Mouse (Mus musculus) G1E (cell line): ENCODE measurements around the gene Dram1. TPM values are rescaled to one million over a fixed set of nuclear protein-coding genes. Genes with fewer than 3 reads are reported as not detected.

Experiments
- ATAC-seq: 2 replicates; pipeline ENCODE4 v1.8.0; 2016; ENCODE audit warnings: mild to moderate bottlenecking; ENCODE audit not compliant: insufficient number of reproducible peaks, poor library complexity, low FRiP score, severe bottlenecking; ENCODE audit errors: extremely low read depth
- DNase-seq: peaks from one replicate; pipeline ENCODE4 v3.0.0; 2012; ENCODE audit warnings: low spot score
- H3K27me3 ChIP-seq: 2 replicates; pipeline ENCODE4 v1.6.1; 2012; ENCODE audit warnings: mild to moderate bottlenecking, low read length, inconsistent platforms; ENCODE audit not compliant: insufficient read depth
- H3K36me3 ChIP-seq: replicated peaks from 2 replicates; pipeline ENCODE3; 2012; ENCODE audit warnings: mild to moderate bottlenecking, inconsistent platforms
- H3K4me1 ChIP-seq: 2 replicates; pipeline ENCODE4 v1.6.1; 2012; ENCODE audit warnings: low read depth, low read length, inconsistent platforms, mixed read lengths; ENCODE audit not compliant: insufficient read depth
- H3K4me3 ChIP-seq: 2 replicates; pipeline ENCODE4 v1.5.1; 2012; ENCODE audit warnings: low read depth, mild to moderate bottlenecking, inconsistent platforms, low read length, moderate library complexity, mixed read lengths
- H3K9me3 ChIP-seq: replicated peaks from 2 replicates; pipeline ENCODE4 v1.6.1; 2012; ENCODE audit warnings: inconsistent platforms
- CTCF ChIP-seq: IDR thresholded peaks from 2 replicates; pipeline ENCODE4 v1.5.1; 2012; ENCODE audit warnings: low read depth, low read length, inconsistent platforms, mixed read lengths
- GATA1 ChIP-seq: IDR thresholded peaks from 2 replicates; pipeline ENCODE4 v1.6.1; 2012; ENCODE audit warnings: borderline replicate concordance, low read length, inconsistent platforms, mixed read lengths
- GATA2 ChIP-seq: IDR thresholded peaks from 2 replicates; pipeline ENCODE4 v1.6.1; 2012; ENCODE audit warnings: low read depth, low read length, inconsistent platforms, borderline replicate concordance
- POLR2AphosphoS5 ChIP-seq: IDR thresholded peaks from 2 replicates; pipeline ENCODE4 v1.6.1; 2012; ENCODE audit warnings: low read depth, low read length, inconsistent platforms; ENCODE audit not compliant: insufficient replicate concordance
- TAL1 ChIP-seq: conservative IDR thresholded peaks from 2 replicates; pipeline ENCODE4 v1.6.1; 2012; ENCODE audit warnings: low read depth, low read length, inconsistent platforms, mixed read lengths
- polyA plus RNA-seq: library from polyadenylated mRNA; stranded (reverse); fragments of >175 nt; gene quantifications from 2 replicates; pipeline ENCODE4 v1.2.3, GENCODE M21; 2012
- total RNA-seq, 2 experiments: library from RNA; stranded (forward) in 1 of 2; stranded (reverse) in 1 of 2; fragments of 200-1000 nt in 1 of 2; fragments of >200 nt in 1 of 2; fragmentation: Nextera tagmentation in 1 of 2; gene quantifications; 2 replicates each; pipeline ENCODE4 v1.2.3; 2014 to 2017

The Dram1 gene
- total and polyA plus RNA-seq, 3 experiments: 0.11 TPM; not detected in 2

- Histone ChIP-seq H3K4me3 (no peak overlapping the region), H3K4me1 (peaks cover 3% of the 10 kb centered on the region; the same call in 1 of the 2 replicates), H3K9me3 (no peaks in the 10 kb centered on the region), H3K27me3 (no peaks in the 10 kb centered on the region), H3K36me3 (peaks cover 96% of the 10 kb centered on the region)
- no peak for ATAC-seq
- DNase-seq: no peak
- no peak for TF ChIP-seq GATA2
- no peak for TF ChIP-seq CTCF
- no peak for TF ChIP-seq TAL1
- no peak for TF ChIP-seq GATA1
- TF ChIP-seq POLR2AphosphoS5: no peak
Observed at GRCm38 (mm10) chr10:88420141-88420541, 41.3 kb upstream of the Dram1 start.

DNA sequence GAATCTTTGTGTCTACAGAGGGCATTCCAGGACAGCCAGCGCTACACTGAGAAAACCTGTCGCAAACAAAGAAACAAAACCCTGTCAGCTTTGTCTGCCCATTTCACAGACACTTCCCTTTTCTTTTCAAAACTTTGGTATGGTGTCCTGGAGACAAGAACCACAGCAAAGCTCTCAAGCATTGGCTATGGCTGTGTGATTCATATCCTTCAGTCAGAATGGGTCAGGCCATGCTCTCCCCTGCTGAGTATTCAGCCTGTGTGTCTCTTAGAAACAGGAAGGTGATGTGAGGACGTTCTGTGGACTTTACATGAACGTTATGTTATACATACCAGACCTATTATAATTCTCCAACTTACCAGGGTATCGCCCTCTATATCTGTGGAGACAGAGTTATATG lies 38.8 kb upstream of the Dram1 start:
- Histone ChIP-seq H3K4me1 (peaks cover 3% of the 10 kb centered on the region; the same call in 1 of the 2 replicates), H3K9me3 (no peaks in the 10 kb centered on the region), H3K36me3 (peaks cover 91% of the 10 kb centered on the region), H3K27me3 (no peaks in the 10 kb centered on the region), H3K4me3 (no peak overlapping the region)
- TF ChIP-seq CTCF: no peak
- no peak for TF ChIP-seq TAL1
- no peak for TF ChIP-seq POLR2AphosphoS5
- no peak for TF ChIP-seq GATA1
- no peak for TF ChIP-seq GATA2
- no peak for DNase-seq
- ATAC-seq: no peak

DNA sequence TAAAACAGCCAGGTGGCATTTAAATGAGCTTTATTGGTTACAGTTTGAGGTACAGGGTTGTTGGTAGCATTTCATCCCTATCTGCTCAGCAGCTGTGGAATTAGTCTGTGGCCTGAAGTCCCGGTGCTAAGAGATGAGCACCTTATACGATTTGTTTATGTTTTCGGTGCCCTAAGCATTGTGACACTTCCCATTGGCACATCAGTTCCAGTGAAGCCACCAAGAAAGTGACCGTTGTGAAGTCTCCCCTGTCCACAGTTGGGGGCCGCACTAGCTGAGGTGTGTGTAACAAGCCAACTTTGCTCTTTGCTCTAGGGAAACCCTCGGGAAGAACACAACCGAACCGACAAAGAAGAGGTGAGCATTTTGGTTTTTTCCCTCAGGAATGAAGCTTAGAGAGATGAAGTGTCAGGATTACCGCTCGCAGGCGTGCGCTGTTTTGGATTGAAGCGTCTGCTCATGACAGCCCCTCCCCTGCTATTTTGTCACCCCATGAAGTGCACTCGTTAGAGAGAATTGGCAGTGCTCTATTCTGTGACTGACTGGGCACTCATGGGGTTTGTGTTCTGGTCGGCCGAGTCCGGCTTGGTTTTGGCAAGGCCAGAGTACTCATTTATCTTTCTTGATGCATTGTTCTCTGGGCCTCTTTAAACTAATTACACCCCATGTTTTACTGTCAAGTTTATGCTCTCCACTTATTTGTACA lies 33.6 kb upstream of the Dram1 start:
- Histone ChIP-seq H3K4me1 (peaks cover 7% of the 10 kb centered on the region; the same call in 1 of the 2 replicates), H3K36me3 (peaks cover 74% of the 10 kb centered on the region), H3K4me3 (no peak overlapping the region), H3K27me3 (no peaks in the 10 kb centered on the region), H3K9me3 (no peaks in the 10 kb centered on the region)
- DNase-seq (no peak), ATAC-seq (no peak)
- TF ChIP-seq GATA1 (no peak), TAL1 (no peak), CTCF (no peak)

GRCm38 (mm10) chr10:88409751-88410150 lies 30.9 kb upstream of the Dram1 start:
- H3K27me3 ChIP-seq: no peaks in the 10 kb centered on the region
- TF ChIP-seq GATA1 (no peak), TAL1 (no peak), POLR2AphosphoS5 (no peak), GATA2 (no peak), CTCF (no peak)
- no peaks in the 10 kb centered on the region for H3K9me3 ChIP-seq
- no peak overlapping the region for H3K4me3 ChIP-seq
- DNase-seq: no peak
- no peak for ATAC-seq
- peaks cover 14% of the 10 kb centered on the region; the same call in 1 of the 2 replicates for H3K4me1 ChIP-seq
- peaks cover 74% of the 10 kb centered on the region for H3K36me3 ChIP-seq

GRCm38 (mm10) chr10:88407875-88408631 lies 29.2 kb upstream of the Dram1 start:
- H3K27me3 ChIP-seq: no peaks in the 10 kb centered on the region
- peaks cover 70% of the 10 kb centered on the region for H3K36me3 ChIP-seq
- DNase-seq (no peak), ATAC-seq (no peak)
- no peak overlapping the region for H3K4me3 ChIP-seq
- TF ChIP-seq POLR2AphosphoS5 (no peak), GATA1 (no peak), CTCF (no peak), TAL1 (no peak), GATA2 (no peak)
- H3K9me3 ChIP-seq: no peaks in the 10 kb centered on the region
- peaks cover 14% of the 10 kb centered on the region; the same call in 1 of the 2 replicates for H3K4me1 ChIP-seq

- H3K4me1 ChIP-seq: peaks cover 14% of the 10 kb centered on the region; the same call in 1 of the 2 replicates
- TF ChIP-seq POLR2AphosphoS5: no peak
- TF ChIP-seq GATA1: no peak
- TF ChIP-seq GATA2: no peak
- TF ChIP-seq TAL1: no peak
- TF ChIP-seq CTCF: no peak
- H3K9me3 ChIP-seq: no peaks in the 10 kb centered on the region
- no peak for DNase-seq
- H3K36me3 ChIP-seq: peaks cover 61% of the 10 kb centered on the region
- H3K27me3 ChIP-seq: no peaks in the 10 kb centered on the region
- no peak overlapping the region for H3K4me3 ChIP-seq
- ATAC-seq: no peak
Observed at GRCm38 (mm10) chr10:88405812-88406211, 26.9 kb upstream of the Dram1 start.
